Mouse (Mus musculus): ENCODE results near the gene Ube2q2.

- TF ChIP-seq CTCF (IDR thresholded peaks at IDR 0.05; ENCODE audit: insufficient read depth, low read length) (no peak), POLR2A (IDR thresholded peaks at IDR 0.05; ENCODE audit: borderline replicate concordance, extremely low read depth, low read depth, low read length) (peak; percentile 18; the same call in 1 of the 2 replicates)
These were observed 1.6 kb downstream of the Ube2q2 start for GRCm38 (mm10) chr9:55150279-55150726.

Measured in lung, adult 2 months (tissue).